Mouse (Mus musculus): Measurements from ENCODE around the gene Klhl13. TPM values are rescaled to one million over a fixed set of nuclear protein-coding genes. Genes with fewer than 3 reads are reported as not detected.

Klhl13 gene
- polyA plus RNA-seq (2015; fragmentation: Nextera tagmentation; extraction: Ambion mirVana), result 123 and 136 TPM in 2 replicates

- H3K9ac ChIP-seq (replicated peaks), result peak within 1 kb of the TSS; percentile 59
- peak within 1 kb of the TSS; percentile 58 for H3K4me2 ChIP-seq
- no peaks in the 10 kb centered on the region for H3K27me3 ChIP-seq (replicated peaks)
- H3K4me3 ChIP-seq (replicated peaks), result peak within 1 kb of the TSS; percentile 57
- H3K36me3 ChIP-seq, result no peaks in the 10 kb centered on the region
- no peaks in the 10 kb centered on the region for H3K4me1 ChIP-seq
- WGBS, result 14% methylated on average over 45 of the region's 45 CpGs
- peak; percentile 91 for ATAC-seq (ENCODE audit: low FRiP score)
- H3K27ac ChIP-seq (replicated peaks), result peak within 1 kb of the TSS; percentile 65
- no peaks in the 10 kb centered on the region for H3K9me3 ChIP-seq (replicated peaks)
Measured at GRCm38 (mm10) chrX:23364514-23365381, at the start of gene Klhl13. Gene Klhl13, minus strand, starts transcription at chrX:23365082.

- H3K27me3 ChIP-seq (replicated peaks), result no peaks in the 10 kb centered on the region
- no peak overlapping the region for H3K9ac ChIP-seq (replicated peaks)
- no peaks in the 10 kb centered on the region for H3K9me3 ChIP-seq (replicated peaks)
- no peak overlapping the region for H3K4me2 ChIP-seq
- WGBS, result 65% methylated on average over 4 of the region's 4 CpGs
- no peak overlapping the region for H3K27ac ChIP-seq (replicated peaks)
- H3K4me3 ChIP-seq (replicated peaks), result no peak overlapping the region
- H3K36me3 ChIP-seq, result no peaks in the 10 kb centered on the region
- H3K4me1 ChIP-seq, result no peaks in the 10 kb centered on the region
- no peak for ATAC-seq (ENCODE audit: low FRiP score)
Measured at GRCm38 (mm10) chrX:23409296-23410149, 44.6 kb upstream of the Klhl13 start.

- Histone ChIP-seq H3K4me1 (no peaks in the 10 kb centered on the region), H3K27me3 (replicated peaks) (no peaks in the 10 kb centered on the region), H3K27ac (replicated peaks) (no peak overlapping the region), H3K4me2 (no peak overlapping the region), H3K9me3 (replicated peaks) (no peaks in the 10 kb centered on the region), H3K9ac (replicated peaks) (no peak overlapping the region), H3K36me3 (no peaks in the 10 kb centered on the region), H3K4me3 (replicated peaks) (no peak overlapping the region)
- 64% methylated on average over 4 of the region's 4 CpGs for WGBS
- no peak for ATAC-seq (ENCODE audit: low FRiP score)
Measured at GRCm38 (mm10) chrX:23388716-23389115, 23.8 kb upstream of the Klhl13 start.

- Histone ChIP-seq H3K4me2 (peak overlapping the region; percentile 58), H3K36me3 (no peaks in the 10 kb centered on the region), H3K4me1 (no peaks in the 10 kb centered on the region), H3K9ac (replicated peaks) (no peak overlapping the region), H3K27ac (replicated peaks) (no peak overlapping the region), H3K27me3 (replicated peaks) (no peaks in the 10 kb centered on the region), H3K9me3 (replicated peaks) (no peaks in the 10 kb centered on the region), H3K4me3 (replicated peaks) (peak overlapping the region; percentile 57)
- ATAC-seq (ENCODE audit: low FRiP score), result no peak
- WGBS, result 36% methylated on average over 6 of the region's 6 CpGs
Measured at GRCm38 (mm10) chrX:23363441-23363840, 1.4 kb downstream of the Klhl13 start.

GRCm38 (mm10) chrX:23360446-23360845 lies 4.4 kb downstream of the Klhl13 start:
- H3K9me3 ChIP-seq (replicated peaks), result no peaks in the 10 kb centered on the region
- WGBS, result 76% methylated on average over 3 of the region's 3 CpGs
- H3K36me3 ChIP-seq, result no peaks in the 10 kb centered on the region
- ATAC-seq (ENCODE audit: low FRiP score), result no peak
- H3K27ac ChIP-seq (replicated peaks), result no peak overlapping the region
- no peak overlapping the region for H3K4me2 ChIP-seq
- H3K4me1 ChIP-seq, result no peaks in the 10 kb centered on the region
- no peaks in the 10 kb centered on the region for H3K27me3 ChIP-seq (replicated peaks)
- no peak overlapping the region for H3K4me3 ChIP-seq (replicated peaks)
- H3K9ac ChIP-seq (replicated peaks), result no peak overlapping the region

- Histone ChIP-seq H3K4me2 (no peak overlapping the region), H3K27ac (replicated peaks) (no peak overlapping the region), H3K36me3 (no peaks in the 10 kb centered on the region), H3K9ac (replicated peaks) (no peak overlapping the region), H3K4me3 (replicated peaks) (no peak overlapping the region), H3K9me3 (replicated peaks) (no peaks in the 10 kb centered on the region), H3K27me3 (replicated peaks) (no peaks in the 10 kb centered on the region), H3K4me1 (no peaks in the 10 kb centered on the region)
- no peak for ATAC-seq (ENCODE audit: low FRiP score)
- WGBS, result 93% methylated on average over 1 of the region's 1 CpGs
Measured at GRCm38 (mm10) chrX:23350083-23350482, 14.8 kb downstream of the Klhl13 start.

GRCm38 (mm10) chrX:23328116-23328515 lies 36.8 kb downstream of the Klhl13 start:
- Histone ChIP-seq H3K4me3 (replicated peaks) (no peak overlapping the region), H3K27me3 (replicated peaks) (no peaks in the 10 kb centered on the region), H3K36me3 (no peaks in the 10 kb centered on the region), H3K4me1 (no peaks in the 10 kb centered on the region), H3K9me3 (replicated peaks) (no peaks in the 10 kb centered on the region), H3K4me2 (no peak overlapping the region), H3K9ac (replicated peaks) (no peak overlapping the region), H3K27ac (replicated peaks) (no peak overlapping the region)
- no peak for ATAC-seq (ENCODE audit: low FRiP score)
- 68% methylated on average over 1 of the region's 1 CpGs for WGBS

GRCm38 (mm10) chrX:23318857-23319256 lies 46.0 kb downstream of the Klhl13 start:
- ATAC-seq (ENCODE audit: low FRiP score), result no peak
- Histone ChIP-seq H3K36me3 (no peaks in the 10 kb centered on the region), H3K9ac (replicated peaks) (no peak overlapping the region), H3K27me3 (replicated peaks) (no peaks in the 10 kb centered on the region), H3K4me3 (replicated peaks) (no peak overlapping the region), H3K4me1 (no peaks in the 10 kb centered on the region), H3K27ac (replicated peaks) (no peak overlapping the region), H3K4me2 (no peak overlapping the region), H3K9me3 (replicated peaks) (no peaks in the 10 kb centered on the region)

GRCm38 (mm10) chrX:23295952-23296598 lies 68.8 kb downstream of the Klhl13 start:
- H3K4me2 ChIP-seq, result no peak overlapping the region

GRCm38 (mm10) chrX:23285442-23285817 lies 79.5 kb downstream of the Klhl13 start:
- H3K27me3 ChIP-seq (replicated peaks), result no peaks in the 10 kb centered on the region
- no peaks in the 10 kb centered on the region for H3K36me3 ChIP-seq
- no peaks in the 10 kb centered on the region for H3K4me1 ChIP-seq
- H3K9ac ChIP-seq (replicated peaks), result peak overlapping the region; percentile 8
- ATAC-seq (ENCODE audit: low FRiP score), result peak; percentile 73
- H3K9me3 ChIP-seq (replicated peaks), result no peaks in the 10 kb centered on the region
- peak overlapping the region; percentile 52 for H3K4me2 ChIP-seq
- peak overlapping the region; percentile 37 for H3K4me3 ChIP-seq (replicated peaks)
- H3K27ac ChIP-seq (replicated peaks), result peak overlapping the region; percentile 81
- 24% methylated on average over 10 of the region's 10 CpGs for WGBS

More at GRCm38 (mm10) chrX:23295952-23296598, 68.8 kb downstream of the Klhl13 start:
- ATAC-seq (ENCODE audit: low FRiP score), result peak; percentile 92
- 33% methylated on average over 5 of the region's 5 CpGs for WGBS
- Histone ChIP-seq H3K9ac (replicated peaks) (no peak overlapping the region), H3K27me3 (replicated peaks) (no peaks in the 10 kb centered on the region), H3K27ac (replicated peaks) (no peak overlapping the region), H3K4me3 (replicated peaks) (no peak overlapping the region), H3K4me1 (no peaks in the 10 kb centered on the region), H3K36me3 (no peaks in the 10 kb centered on the region), H3K9me3 (replicated peaks) (no peaks in the 10 kb centered on the region)
